Mouse (Mus musculus): Measurements from ENCODE around the gene Ttc14. TPM values are rescaled to one million over a fixed set of nuclear protein-coding genes. Genes with fewer than 3 reads are reported as not detected.

Gene Ttc14
- polyA plus RNA-seq (2012; rRNA removed), result 41.8 and 44.4 TPM in 2 replicates

GRCm38 (mm10) chr3:33799617-33800512 is at the start of gene Ttc14:
Gene Ttc14 (plus strand): TSS chr3:33799832.

GRCm38 (mm10) chr3:33843801-33844632 is 44.4 kb downstream of the Ttc14 start, which contains the start of gene Ccdc39:
Gene Ccdc39 (minus strand): TSS chr3:33844310.

Other genes with a start within 250 kb of the Ttc14 start
- 32.9 and 34.0 TPM in 2 replicates for gene Ccdc39, start 44.5 kb downstream of the Ttc14 start, polyA plus RNA-seq (2012; rRNA removed)
- 69.3 and 69.4 TPM in 2 replicates for gene Fxr1, start 220.1 kb downstream of the Ttc14 start, polyA plus RNA-seq (2012; rRNA removed)